Mouse (Mus musculus) erythroblast, embryonic 14.5 days (primary cell): ENCODE measurements around the gene Bdkrb2. TPM values are rescaled to one million over a fixed set of nuclear protein-coding genes. Genes with fewer than 3 reads are reported as not detected.

Experiments used
- H3K27me3 ChIP-seq: 2 replicates; pipeline ENCODE4 v1.6.1; 2012; ENCODE audit warnings: inconsistent platforms; ENCODE audit not compliant: control insufficient read depth
- H3K36me3 ChIP-seq: 2 replicates; pipeline ENCODE4 v1.6.1; 2012; ENCODE audit warnings: mild to moderate bottlenecking, inconsistent platforms; ENCODE audit not compliant: control insufficient read depth
- H3K4me1 ChIP-seq: 2 replicates; pipeline ENCODE4 v1.6.1; 2012; ENCODE audit warnings: inconsistent platforms; ENCODE audit not compliant: control insufficient read depth
- H3K4me3 ChIP-seq: replicated peaks from 2 replicates; pipeline ENCODE3; 2012; ENCODE audit warnings: moderate library complexity, mild to moderate bottlenecking, inconsistent platforms
- H3K9me3 ChIP-seq: 2 replicates; pipeline ENCODE4 v1.6.1; 2012; ENCODE audit warnings: low read length, inconsistent platforms, mixed read lengths; ENCODE audit not compliant: control insufficient read depth
- GATA1 ChIP-seq: IDR thresholded peaks from 2 replicates; pipeline ENCODE4 v1.6.1; 2012; ENCODE audit warnings: low read length, inconsistent platforms, mixed read lengths
- TAL1 ChIP-seq: IDR thresholded peaks from 3 replicates; pipeline ENCODE4 v1.6.1; 2012; ENCODE audit warnings: low read length, inconsistent platforms, mixed read lengths
- polyA plus RNA-seq: library from polyadenylated mRNA; stranded (reverse); fragments of >175 nt; gene quantifications from 2 replicates; pipeline ENCODE4 v1.2.3, GENCODE M21; 2012

The Bdkrb2 gene
- polyA plus RNA-seq, 1 experiment = not detected

- Histone ChIP-seq H3K4me3 (no peak overlapping the region), H3K36me3 (no peaks in the 10 kb centered on the region), H3K9me3 (0 out of 2 replicates have a peak, but pooled peaks cover 2% of the 10 kb centered on the region), H3K27me3 (no peaks in the 10 kb centered on the region), H3K4me1 (no peaks in the 10 kb centered on the region)
- no peak for TF ChIP-seq TAL1
- no peak for TF ChIP-seq GATA1
These were observed 7.9 kb upstream of the Bdkrb2 start for GRCm38 (mm10) chr12:105555172-105555571.

GRCm38 (mm10) chr12:105557250-105557925 is 5.6 kb upstream of the Bdkrb2 start:
- H3K4me3 ChIP-seq = no peak overlapping the region
- TF ChIP-seq GATA1 = no peak
- no peak for TF ChIP-seq TAL1
- H3K4me1 ChIP-seq = no peaks in the 10 kb centered on the region
- H3K27me3 ChIP-seq = peaks cover 13% of the 10 kb centered on the region
- 0 out of 2 replicates have a peak, but pooled peaks cover 2% of the 10 kb centered on the region for H3K9me3 ChIP-seq
- H3K36me3 ChIP-seq = no peaks in the 10 kb centered on the region

GRCm38 (mm10) chr12:105561007-105561534 is 2.0 kb upstream of the Bdkrb2 start:
- Histone ChIP-seq H3K9me3 (0 out of 2 replicates have a peak, but pooled peaks cover 2% of the 10 kb centered on the region), H3K36me3 (no peaks in the 10 kb centered on the region), H3K27me3 (peaks cover 42% of the 10 kb centered on the region), H3K4me3 (no peak overlapping the region), H3K4me1 (no peaks in the 10 kb centered on the region)
- TF ChIP-seq TAL1 (no peak), GATA1 (no peak)

- H3K36me3 ChIP-seq = no peaks in the 10 kb centered on the region
- no peaks in the 10 kb centered on the region for H3K4me1 ChIP-seq
- TF ChIP-seq TAL1 = no peak
- TF ChIP-seq GATA1 = no peak
- H3K4me3 ChIP-seq = no peak overlapping the region
- 0 out of 2 replicates have a peak, but pooled peaks cover 2% of the 10 kb centered on the region for H3K9me3 ChIP-seq
- peaks cover 49% of the 10 kb centered on the region for H3K27me3 ChIP-seq
These were observed 788 bp upstream of the Bdkrb2 start for GRCm38 (mm10) chr12:105562056-105562820.

GRCm38 (mm10) chr12:105563726-105564275 is 775 bp downstream of the Bdkrb2 start:
- H3K4me3 ChIP-seq = no peak overlapping the region
- TF ChIP-seq TAL1 (no peak), GATA1 (no peak)
- no peaks in the 10 kb centered on the region for H3K36me3 ChIP-seq
- peaks cover 49% of the 10 kb centered on the region for H3K27me3 ChIP-seq
- H3K4me1 ChIP-seq = no peaks in the 10 kb centered on the region
- no peaks in the 10 kb centered on the region for H3K9me3 ChIP-seq

- TF ChIP-seq GATA1 (no peak), TAL1 (no peak)
- H3K4me3 ChIP-seq = no peak overlapping the region
- peaks cover 49% of the 10 kb centered on the region for H3K27me3 ChIP-seq
These were observed 2.2 kb downstream of the Bdkrb2 start for GRCm38 (mm10) chr12:105565221-105565620.

GRCm38 (mm10) chr12:105571867-105572266 is 8.8 kb downstream of the Bdkrb2 start:
- Histone ChIP-seq H3K9me3 (no peaks in the 10 kb centered on the region), H3K4me3 (no peak overlapping the region), H3K27me3 (peaks cover 2% of the 10 kb centered on the region; the same call in 1 of the 2 replicates), H3K36me3 (no peaks in the 10 kb centered on the region), H3K4me1 (no peaks in the 10 kb centered on the region)
- TF ChIP-seq GATA1 = no peak
- no peak for TF ChIP-seq TAL1

More at GRCm38 (mm10) chr12:105565221-105565620, 2.2 kb downstream of the Bdkrb2 start:
- H3K4me1 ChIP-seq = no peaks in the 10 kb centered on the region
- no peaks in the 10 kb centered on the region for H3K36me3 ChIP-seq
- H3K9me3 ChIP-seq = no peaks in the 10 kb centered on the region

- Histone ChIP-seq H3K9me3 (no peaks in the 10 kb centered on the region), H3K4me3 (no peak overlapping the region), H3K27me3 (no peaks in the 10 kb centered on the region), H3K36me3 (no peaks in the 10 kb centered on the region), H3K4me1 (no peaks in the 10 kb centered on the region)
- TF ChIP-seq GATA1 = no peak
- TF ChIP-seq TAL1 = no peak
These were observed 9.6 kb downstream of the Bdkrb2 start for GRCm38 (mm10) chr12:105572622-105573021.

- Histone ChIP-seq H3K4me1 (no peaks in the 10 kb centered on the region), H3K4me3 (no peak overlapping the region), H3K36me3 (no peaks in the 10 kb centered on the region), H3K27me3 (no peaks in the 10 kb centered on the region), H3K9me3 (no peaks in the 10 kb centered on the region)
- no peak for TF ChIP-seq GATA1
- no peak for TF ChIP-seq TAL1
These were observed 11.3 kb downstream of the Bdkrb2 start for GRCm38 (mm10) chr12:105574356-105574755.
